Mouse (Mus musculus) midbrain, embryonic 11.5 days (tissue): ENCODE data around the gene Rin1. TPM values are rescaled to one million over a fixed set of nuclear protein-coding genes. Genes with fewer than 3 reads are reported as not detected.

Source experiments
- ATAC-seq: fragments of 200-750 bp; cut with Nextera tagmentation; 2 replicates; pipeline ENCODE4 v1.8.0; 2017; ENCODE audit warnings: moderate TSS enrichment, moderate library complexity; ENCODE audit not compliant: low FRiP score
- DNase-seq: peaks from one replicate; pipeline ENCODE4 v3.0.0; 2015; ENCODE audit warnings: low spot score; ENCODE audit errors: missing footprints
- H3K27ac ChIP-seq: fragments of 300-500 bp; sonication (generic); 2 replicates; pipeline ENCODE4 v1.5.1; 2014; ENCODE audit warnings: low read depth, low read length
- H3K27me3 ChIP-seq: fragments of 300-500 bp; sonication (generic); 2 replicates; pipeline ENCODE4 v1.6.1; 2014; ENCODE audit warnings: mild to moderate bottlenecking, low read length, moderate library complexity, mixed read lengths; ENCODE audit not compliant: control insufficient read depth, insufficient read depth
- H3K36me3 ChIP-seq: fragments of 300-500 bp; sonication (generic); 2 replicates; pipeline ENCODE4 v1.6.1; 2014; ENCODE audit warnings: mild to moderate bottlenecking, low read length, moderate library complexity, mixed read lengths; ENCODE audit not compliant: control insufficient read depth, insufficient read depth
- H3K4me1 ChIP-seq: fragments of 300-500 bp; sonication (generic); 2 replicates; pipeline ENCODE4 v1.6.1; 2014; ENCODE audit warnings: low read length; ENCODE audit not compliant: control insufficient read depth, insufficient read depth
- H3K4me2 ChIP-seq: fragments of 300-500 bp; sonication (generic); 2 replicates; pipeline ENCODE4 v1.6.1; 2014; ENCODE audit warnings: mild to moderate bottlenecking, moderate library complexity
- H3K4me3 ChIP-seq: fragments of 300-500 bp; sonication (generic); 2 replicates; pipeline ENCODE4 v1.5.1; 2014; ENCODE audit warnings: low read depth, low read length
- H3K9ac ChIP-seq: fragments of 300-500 bp; sonication (generic); 2 replicates; pipeline ENCODE4 v1.6.1; 2014; ENCODE audit warnings: low read length
- H3K9me3 ChIP-seq: fragments of 300-500 bp; sonication (generic); 2 replicates; pipeline ENCODE4 v1.6.1; 2016; ENCODE audit warnings: low read length; ENCODE audit not compliant: control insufficient read depth
- WGBS: fragments of 180-500 bp; shearing (Covaris S2); extraction: QIAGEN DNeasy Blood & Tissue Kit; methylation state at CpG from one replicate; pipeline ENCODE4 v1.1.7; 2014; 5-methylcytosine and 5-hydroxymethylcytosine counted together
- polyA plus RNA-seq: library from polyadenylated mRNA; unstranded; fragments of >200 nt; fragmentation: Nextera tagmentation; extraction: Ambion mirVana; gene quantifications from 2 replicates; pipeline ENCODE4 v1.2.1, GENCODE M21; 2014

The Rin1 gene
- polyA plus RNA-seq, 1 experiment from 2014 or later, result 1.4 TPM

GRCm38 (mm10) chr19:5052166-5052822 is 2.0 kb downstream of the Rin1 start:
- no peak overlapping the region for H3K4me2 ChIP-seq
- no peaks in the 10 kb centered on the region for H3K36me3 ChIP-seq
- peaks cover 22% of the 10 kb centered on the region for H3K4me1 ChIP-seq
- DNase-seq (no peak), ATAC-seq (no peak)
- no peak overlapping the region for H3K9ac ChIP-seq
- WGBS, result 22% methylated on average over 25 of the region's 25 CpGs
- H3K4me3 ChIP-seq, result no peak overlapping the region
- H3K9me3 ChIP-seq, result no peaks in the 10 kb centered on the region
- peaks cover 35% of the 10 kb centered on the region for H3K27me3 ChIP-seq
- no peak overlapping the region for H3K27ac ChIP-seq

DNA sequence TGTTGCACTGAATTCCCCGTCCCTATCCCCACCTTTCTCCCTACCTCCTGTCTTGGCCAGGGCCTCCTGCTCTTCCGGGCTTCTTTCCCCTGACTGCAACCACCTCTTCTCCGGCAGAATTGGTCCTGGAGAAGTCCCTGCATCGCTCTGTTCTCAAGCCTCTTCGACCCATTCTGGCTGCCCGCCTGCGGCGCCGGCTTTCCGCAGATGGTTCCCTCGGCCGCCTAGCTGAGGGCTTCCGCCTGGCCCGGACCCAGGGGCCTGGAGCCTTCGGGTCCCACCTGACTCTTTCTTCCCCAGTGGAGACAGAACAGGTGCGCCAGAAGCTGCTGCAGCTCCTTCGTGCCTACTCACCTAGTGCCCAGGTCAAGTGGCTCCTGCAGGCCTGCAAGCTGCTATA is 2.6 kb downstream of the Rin1 start:
- H3K27me3 ChIP-seq, result peaks cover 35% of the 10 kb centered on the region

GRCm38 (mm10) chr19:5053909-5054308 is 3.6 kb downstream of the Rin1 start:
- Histone ChIP-seq H3K36me3 (no peaks in the 10 kb centered on the region), H3K4me3 (no peak overlapping the region), H3K9ac (no peak overlapping the region), H3K9me3 (no peaks in the 10 kb centered on the region), H3K4me2 (no peak overlapping the region), H3K27ac (no peak overlapping the region), H3K27me3 (peaks cover 35% of the 10 kb centered on the region), H3K4me1 (peaks cover 23% of the 10 kb centered on the region)
- ATAC-seq, result no peak
- WGBS, result 18% methylated on average over 9 of the region's 9 CpGs
- DNase-seq, result peak; percentile 95

More for the DNA sequence above, 2.6 kb downstream of the Rin1 start:
- no peak overlapping the region for H3K9ac ChIP-seq
- H3K36me3 ChIP-seq, result no peaks in the 10 kb centered on the region
- WGBS, result 65% methylated on average over 17 of the region's 17 CpGs
- DNase-seq, result no peak
- no peaks in the 10 kb centered on the region for H3K9me3 ChIP-seq
- ATAC-seq, result no peak
- H3K27ac ChIP-seq, result no peak overlapping the region
- no peak overlapping the region for H3K4me2 ChIP-seq
- no peak overlapping the region for H3K4me3 ChIP-seq
- peaks cover 22% of the 10 kb centered on the region for H3K4me1 ChIP-seq

DNA sequence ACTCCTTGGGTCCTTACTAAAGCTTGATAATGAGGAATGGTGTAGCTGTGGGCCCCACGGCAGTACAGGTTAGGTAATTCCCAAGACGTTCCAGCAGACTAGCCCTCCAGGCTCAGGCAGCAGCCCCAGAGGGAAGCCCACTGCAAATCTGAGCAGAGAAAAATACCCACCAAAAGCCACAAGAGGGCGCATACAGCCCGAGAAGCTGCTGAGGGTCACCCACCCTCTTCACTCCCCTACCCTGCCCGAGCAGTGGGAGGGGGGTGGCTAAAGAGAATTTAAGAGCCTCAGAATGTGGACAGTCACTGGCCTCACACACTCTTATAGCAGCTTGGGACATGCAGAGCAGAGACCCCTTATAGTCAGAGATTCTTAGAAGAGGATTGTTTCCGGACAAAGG is 6.0 kb downstream of the Rin1 start:
- DNase-seq (peak; percentile 95), ATAC-seq (peak; percentile 61)
- H3K9me3 ChIP-seq, result no peaks in the 10 kb centered on the region
- peaks cover 26% of the 10 kb centered on the region for H3K27me3 ChIP-seq
- WGBS, result 10% methylated on average over 6 of the region's 6 CpGs
- H3K4me1 ChIP-seq, result peaks cover 9% of the 10 kb centered on the region
- H3K27ac ChIP-seq, result no peak overlapping the region
- H3K4me3 ChIP-seq, result no peak overlapping the region
- no peak overlapping the region for H3K9ac ChIP-seq
- no peaks in the 10 kb centered on the region for H3K36me3 ChIP-seq
- no peak overlapping the region for H3K4me2 ChIP-seq

DNA sequence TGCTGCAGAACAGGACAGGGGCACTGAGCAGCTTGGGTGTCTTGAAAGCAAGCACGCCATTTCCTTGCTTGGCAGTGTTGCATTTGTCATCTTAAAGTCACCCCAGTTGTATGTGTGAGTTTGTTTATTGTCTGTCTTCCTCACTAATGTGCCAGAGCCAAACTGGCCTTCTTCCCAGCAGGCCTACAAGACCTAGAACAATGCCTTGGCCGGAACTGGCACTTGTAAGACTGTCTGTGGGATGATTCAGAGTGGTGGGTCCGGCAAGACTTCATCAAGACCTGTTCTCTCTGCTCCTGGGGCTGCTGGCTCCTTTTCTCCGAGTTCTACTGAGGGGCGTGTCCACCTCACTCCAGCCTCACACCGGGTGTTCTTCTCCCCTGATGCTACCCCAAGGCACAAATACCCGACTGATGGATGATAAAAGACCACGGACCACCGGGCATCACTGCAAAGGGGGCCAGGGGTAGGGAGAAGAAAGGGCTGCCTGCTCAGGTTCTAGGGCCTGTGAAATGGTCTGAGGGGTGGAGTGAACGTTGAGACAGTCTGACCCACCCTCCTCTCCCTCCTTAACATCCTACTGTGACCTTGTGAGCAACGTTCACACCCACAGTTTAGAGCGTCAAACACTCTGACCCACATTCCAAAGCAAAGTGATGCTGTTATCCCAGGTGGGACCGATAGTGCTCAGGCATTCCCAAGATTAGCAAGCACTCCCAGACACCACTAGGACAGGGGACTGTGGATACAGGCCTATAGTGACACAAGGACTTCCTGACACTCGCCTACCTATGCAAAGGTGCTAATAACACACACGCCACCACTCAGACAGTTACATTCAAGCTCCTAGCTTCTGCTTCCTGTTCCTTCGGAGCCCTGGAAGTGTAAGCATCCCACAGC is 7.8 kb downstream of the Rin1 start:
- Histone ChIP-seq H3K27me3 (peaks cover 8% of the 10 kb centered on the region), H3K9me3 (no peaks in the 10 kb centered on the region), H3K4me2 (no peak overlapping the region), H3K27ac (no peak overlapping the region), H3K9ac (no peak overlapping the region), H3K4me1 (peaks cover 8% of the 10 kb centered on the region; the same call in 1 of the 2 replicates), H3K36me3 (no peaks in the 10 kb centered on the region), H3K4me3 (no peak overlapping the region)
- DNase-seq, result no peak
- 25% methylated on average over 16 of the region's 16 CpGs for WGBS
- ATAC-seq, result no peak

GRCm38 (mm10) chr19:5058801-5059771 is 8.8 kb downstream of the Rin1 start:
- Histone ChIP-seq H3K9ac (no peak overlapping the region), H3K4me3 (no peak overlapping the region), H3K27ac (no peak overlapping the region), H3K9me3 (no peaks in the 10 kb centered on the region), H3K4me1 (peaks cover 8% of the 10 kb centered on the region; the same call in 1 of the 2 replicates), H3K27me3 (no peaks in the 10 kb centered on the region), H3K36me3 (no peaks in the 10 kb centered on the region), H3K4me2 (no peak overlapping the region)
- no peak for DNase-seq
- ATAC-seq, result peak; percentile 47; the same call in 1 of the 2 replicates
- WGBS, result 13% methylated on average over 10 of the region's 10 CpGs

DNA sequence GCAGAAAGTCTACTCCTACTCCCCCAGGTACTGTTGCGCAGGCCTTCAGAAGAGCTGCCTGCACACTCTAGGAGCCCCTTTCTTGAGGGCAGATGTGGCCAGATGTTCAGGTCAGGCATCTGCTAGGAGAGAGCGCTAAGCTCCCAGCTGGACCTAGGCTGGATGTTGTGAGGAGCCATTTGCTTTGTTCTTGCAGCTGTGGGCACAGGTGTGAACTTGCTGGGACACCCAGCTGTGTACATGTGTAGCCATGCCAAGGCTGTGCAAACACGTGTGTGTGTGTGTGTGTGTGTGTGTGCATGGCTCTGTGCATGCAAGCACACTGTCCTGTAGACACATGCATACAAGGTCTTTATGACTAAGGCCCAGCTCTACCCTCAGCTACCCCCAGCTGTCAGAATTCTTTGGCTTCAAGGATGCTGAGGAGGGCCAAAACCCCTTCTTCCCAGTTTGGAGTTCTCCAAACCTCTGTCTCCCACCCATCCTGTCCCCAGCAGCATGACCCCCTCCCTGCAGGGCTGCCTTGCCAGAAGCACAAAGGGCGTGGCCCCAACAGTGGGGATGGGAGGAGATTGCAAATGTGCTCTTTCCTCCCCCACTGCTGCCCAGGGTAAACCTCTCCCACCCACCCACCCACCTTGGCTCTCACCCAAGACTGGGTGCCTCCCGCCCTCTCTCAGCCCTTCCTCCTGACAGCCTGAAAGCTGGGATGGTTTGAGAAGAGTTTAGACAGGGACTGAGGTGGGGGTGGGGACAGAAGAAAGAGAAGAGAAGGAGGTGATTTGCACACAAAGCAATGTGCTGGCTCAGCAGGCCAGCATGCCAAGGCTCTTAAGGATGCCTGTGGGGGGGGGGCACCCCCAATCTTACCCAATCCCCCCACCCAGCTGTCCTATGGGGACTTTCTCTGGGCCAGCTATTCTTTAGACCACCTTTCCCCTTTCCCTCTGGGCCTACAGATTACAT is 10.4 kb downstream of the Rin1 start:
- Histone ChIP-seq H3K4me2 (no peak overlapping the region), H3K9me3 (no peaks in the 10 kb centered on the region), H3K4me1 (peaks cover 8% of the 10 kb centered on the region; the same call in 1 of the 2 replicates), H3K27ac (no peak overlapping the region), H3K9ac (no peak overlapping the region), H3K27me3 (no peaks in the 10 kb centered on the region), H3K36me3 (no peaks in the 10 kb centered on the region), H3K4me3 (no peak overlapping the region)
- ATAC-seq (no peak), DNase-seq (no peak)
- WGBS, result 41% methylated on average over 5 of the region's 5 CpGs

DNA sequence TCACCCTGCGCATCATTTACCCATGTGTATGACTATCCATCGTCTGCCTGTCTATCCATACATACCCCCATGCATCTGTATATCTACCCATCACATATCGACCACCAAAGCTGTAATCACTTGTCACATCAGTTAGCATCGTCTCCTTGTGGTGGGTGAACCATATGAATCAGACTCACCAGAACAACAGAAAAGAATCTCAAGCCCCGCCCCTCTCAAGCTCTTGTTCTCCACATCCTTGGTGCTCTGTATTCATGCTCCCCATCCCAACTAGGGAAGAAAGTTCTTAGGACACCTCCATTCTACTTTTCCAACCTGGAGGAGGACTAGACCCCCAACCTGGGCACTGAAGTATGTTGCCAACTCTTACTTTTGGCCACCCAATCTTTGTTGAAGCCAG is 11.8 kb downstream of the Rin1 start:
- Histone ChIP-seq H3K27ac (no peak overlapping the region), H3K4me3 (no peak overlapping the region), H3K27me3 (0 out of 2 replicates have a peak, but pooled peaks cover 2% of the 10 kb centered on the region), H3K9me3 (no peaks in the 10 kb centered on the region), H3K36me3 (no peaks in the 10 kb centered on the region), H3K4me1 (peaks cover 8% of the 10 kb centered on the region; the same call in 1 of the 2 replicates), H3K4me2 (no peak overlapping the region), H3K9ac (no peak overlapping the region)
- no peak for ATAC-seq
- WGBS, result 91% methylated on average over 5 of the region's 5 CpGs
- DNase-seq, result no peak
